Mouse (Mus musculus) hindbrain, embryonic 13.5 days (tissue): ENCODE data around the gene Cyb5rl. TPM values are rescaled to one million over a fixed set of nuclear protein-coding genes. Genes with fewer than 3 reads are reported as not detected.

Experiments used
- ATAC-seq: fragments of 200-750 bp; cut with Nextera tagmentation; 2 replicates; pipeline ENCODE4 v1.8.0; 2017; ENCODE audit warnings: moderate TSS enrichment; ENCODE audit not compliant: low FRiP score
- H3K27ac ChIP-seq: fragments of 300-500 bp; sonication (generic); 2 replicates; pipeline ENCODE4 v1.5.1; 2015; ENCODE audit warnings: inconsistent platforms, mild to moderate bottlenecking, moderate library complexity
- H3K27me3 ChIP-seq: fragments of 300-500 bp; sonication (generic); 2 replicates; pipeline ENCODE4 v1.6.1; 2015; ENCODE audit warnings: mild to moderate bottlenecking, inconsistent platforms
- H3K36me3 ChIP-seq: fragments of 300-500 bp; sonication (generic); 2 replicates; pipeline ENCODE4 v1.6.1; 2015; ENCODE audit warnings: mild to moderate bottlenecking, inconsistent platforms
- H3K4me1 ChIP-seq: fragments of 300-500 bp; sonication (generic); replicated peaks from 2 replicates; pipeline ENCODE4 v1.6.1; 2015; ENCODE audit warnings: inconsistent platforms
- H3K4me2 ChIP-seq: fragments of 300-500 bp; sonication (generic); 2 replicates; pipeline ENCODE4 v1.6.1; 2015; ENCODE audit warnings: inconsistent platforms, mild to moderate bottlenecking, moderate library complexity
- H3K4me3 ChIP-seq: fragments of 300-500 bp; sonication (generic); 2 replicates; pipeline ENCODE4 v1.5.1; 2015; ENCODE audit warnings: mild to moderate bottlenecking, inconsistent platforms
- H3K9ac ChIP-seq: fragments of 300-500 bp; sonication (generic); 2 replicates; pipeline ENCODE4 v1.6.1; 2015; ENCODE audit warnings: mild to moderate bottlenecking, inconsistent platforms
- H3K9me3 ChIP-seq: fragments of 300-500 bp; sonication (generic); 2 replicates; pipeline ENCODE4 v1.6.1; 2016; ENCODE audit warnings: inconsistent platforms
- WGBS: fragments of 180-500 bp; shearing (Covaris S2); methylation state at CpG from one replicate; pipeline ENCODE4 v1.1.7; 2015; 5-methylcytosine and 5-hydroxymethylcytosine counted together
- polyA plus RNA-seq: library from polyadenylated mRNA; unstranded; fragments of >200 nt; fragmentation: Nextera tagmentation; extraction: Ambion mirVana; gene quantifications from 2 replicates; pipeline ENCODE4 v1.2.1, GENCODE M21; 2015

Cyb5rl gene
- polyA plus RNA-seq, 1 experiment from 2014 or later, result 4.7 TPM

DNA sequence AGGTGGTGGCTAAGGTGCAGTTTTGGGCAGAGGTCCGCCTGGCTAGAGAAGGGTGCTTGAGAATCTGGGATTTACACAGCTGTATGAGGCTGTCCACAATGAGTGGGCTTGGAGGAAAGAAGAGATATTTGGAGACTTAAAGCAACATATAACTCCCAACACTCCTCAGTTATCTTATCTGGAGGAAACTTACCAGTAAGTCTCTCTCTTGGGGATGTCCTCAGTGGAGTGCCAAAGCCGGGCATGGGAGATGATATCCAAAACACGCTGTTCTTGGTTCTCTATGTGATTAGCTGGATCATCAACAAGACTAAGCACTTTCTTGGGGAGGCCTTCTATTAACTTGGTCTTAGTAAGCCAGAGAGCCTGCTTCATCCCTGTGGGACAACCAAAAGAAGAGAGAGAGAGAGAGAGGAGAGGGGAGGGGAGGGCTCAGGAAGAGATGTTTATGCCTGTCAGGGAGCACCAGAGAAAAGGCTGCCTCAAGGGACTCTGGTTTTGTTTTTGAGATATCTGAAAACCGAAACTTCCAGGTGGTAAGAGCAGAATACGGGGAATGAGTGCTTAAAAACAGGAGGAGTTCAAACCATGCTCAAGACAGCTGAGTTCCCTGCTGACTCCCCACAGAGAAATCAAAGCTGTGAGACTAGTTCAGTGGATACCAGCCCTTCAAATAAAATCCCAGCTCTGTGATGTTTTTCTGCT is 2.2 kb upstream of the Cyb5rl start:
- Histone ChIP-seq H3K4me2 (no peak overlapping the region), H3K27ac (no peak overlapping the region), H3K9me3 (no peaks in the 10 kb centered on the region), H3K4me1 (peaks cover 21% of the 10 kb centered on the region), H3K4me3 (no peak overlapping the region), H3K36me3 (peaks cover 48% of the 10 kb centered on the region), H3K27me3 (peaks cover 6% of the 10 kb centered on the region; the same call in 1 of the 2 replicates), H3K9ac (no peak overlapping the region)
- ATAC-seq, result no peak
- 89% methylated on average over 5 of the region's 5 CpGs for WGBS

DNA sequence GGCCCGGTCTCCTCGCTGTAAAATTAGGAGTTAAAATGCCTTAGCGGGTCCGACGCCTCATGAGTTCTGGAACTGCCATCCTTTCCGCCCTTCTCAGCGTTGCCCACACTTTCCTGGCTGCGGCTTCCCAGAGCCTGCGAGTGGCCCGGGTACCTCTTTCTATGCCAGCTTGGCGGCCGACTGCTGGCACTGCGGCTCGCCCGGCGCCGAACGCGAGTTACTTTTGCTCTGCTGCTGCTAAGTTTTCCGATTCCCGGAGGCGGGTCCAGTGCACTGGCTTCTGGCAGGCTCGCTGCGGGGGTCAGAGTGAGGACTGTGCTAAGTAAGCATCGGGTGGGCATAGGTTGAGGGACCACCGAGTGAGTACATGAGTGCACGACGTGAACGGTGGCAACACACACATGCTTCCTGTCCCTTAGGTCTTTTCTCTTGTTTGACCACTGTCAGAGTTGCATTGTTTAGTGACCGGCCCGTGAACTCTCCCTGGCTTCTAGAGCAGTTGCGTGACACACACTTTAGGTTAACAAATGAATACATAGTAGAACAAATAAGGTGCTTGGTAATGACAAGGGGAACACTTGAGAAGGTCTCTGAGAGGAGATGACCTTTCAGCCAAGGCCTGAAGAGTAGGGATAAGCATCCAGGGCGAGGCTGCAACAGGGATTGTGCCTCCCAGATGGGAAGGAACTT is 508 bp downstream of the Cyb5rl start:
- H3K4me2 ChIP-seq, result peak overlapping the region; percentile 95
- 2% methylated on average over 33 of the region's 33 CpGs for WGBS
- peaks cover 21% of the 10 kb centered on the region for H3K4me1 ChIP-seq
- peak overlapping the region; percentile 86 for H3K9ac ChIP-seq
- 0 out of 2 replicates have a peak, but pooled peaks have one; percentile 19 for ATAC-seq
- H3K27ac ChIP-seq, result peak overlapping the region; percentile 35; the same call in 1 of the 2 replicates
- no peaks in the 10 kb centered on the region for H3K9me3 ChIP-seq
- peaks cover 6% of the 10 kb centered on the region; the same call in 1 of the 2 replicates for H3K27me3 ChIP-seq
- peaks cover 23% of the 10 kb centered on the region for H3K36me3 ChIP-seq
- peak overlapping the region; percentile 89 for H3K4me3 ChIP-seq

DNA sequence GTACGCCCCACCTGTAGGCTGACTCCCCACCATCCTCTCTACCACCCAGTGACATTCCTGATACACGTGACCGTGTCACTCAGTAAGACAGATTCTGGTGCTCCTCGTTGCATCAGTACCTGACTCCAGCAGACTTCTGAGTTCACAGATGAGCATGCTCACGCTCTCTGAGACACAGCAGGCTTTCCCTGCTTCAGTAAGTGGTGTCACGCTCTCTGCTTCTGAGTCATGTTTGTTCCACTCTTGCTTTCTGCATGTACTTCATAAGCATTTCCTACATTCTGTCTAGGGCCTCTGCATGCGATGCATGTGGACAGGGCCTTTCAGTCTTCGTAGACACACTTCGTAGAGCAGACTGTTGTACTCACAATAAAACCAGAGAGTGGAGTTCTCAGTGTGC is 5.6 kb downstream of the Cyb5rl start:
- 83% methylated on average over 9 of the region's 9 CpGs for WGBS
- H3K4me1 ChIP-seq, result peaks cover 4% of the 10 kb centered on the region
- no peak overlapping the region for H3K4me2 ChIP-seq

DNA sequence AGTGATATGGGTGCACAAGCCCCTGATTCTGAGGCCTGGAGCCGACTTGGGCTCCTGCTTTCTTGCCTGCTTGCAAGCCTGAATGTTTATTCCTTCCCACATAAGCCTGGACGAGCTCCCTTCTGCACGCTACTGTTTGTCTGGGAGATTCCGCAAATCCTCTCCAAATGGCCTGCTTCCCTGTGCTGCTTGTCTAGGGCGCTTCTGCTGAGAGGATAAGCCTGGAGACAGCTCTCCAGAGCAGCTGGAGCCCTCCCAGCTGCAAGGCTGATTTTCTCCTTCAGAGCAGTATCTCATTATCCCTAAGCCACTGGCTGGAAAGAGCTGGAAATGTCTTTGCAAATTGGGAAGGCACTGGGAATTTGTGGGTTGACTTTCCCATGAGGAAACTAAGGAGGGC is 8.7 kb downstream of the Cyb5rl start:
- no peak overlapping the region for H3K27ac ChIP-seq
- 86% methylated on average over 5 of the region's 5 CpGs for WGBS

More for the DNA sequence above, 5.6 kb downstream of the Cyb5rl start:
- ATAC-seq, result no peak
- Histone ChIP-seq H3K27me3 (peaks cover 6% of the 10 kb centered on the region; the same call in 1 of the 2 replicates), H3K36me3 (no peaks in the 10 kb centered on the region), H3K9ac (0 out of 2 replicates have a peak overlapping the region, but pooled peaks have one; percentile 3), H3K4me3 (no peak overlapping the region), H3K27ac (no peak overlapping the region), H3K9me3 (no peaks in the 10 kb centered on the region)

DNA sequence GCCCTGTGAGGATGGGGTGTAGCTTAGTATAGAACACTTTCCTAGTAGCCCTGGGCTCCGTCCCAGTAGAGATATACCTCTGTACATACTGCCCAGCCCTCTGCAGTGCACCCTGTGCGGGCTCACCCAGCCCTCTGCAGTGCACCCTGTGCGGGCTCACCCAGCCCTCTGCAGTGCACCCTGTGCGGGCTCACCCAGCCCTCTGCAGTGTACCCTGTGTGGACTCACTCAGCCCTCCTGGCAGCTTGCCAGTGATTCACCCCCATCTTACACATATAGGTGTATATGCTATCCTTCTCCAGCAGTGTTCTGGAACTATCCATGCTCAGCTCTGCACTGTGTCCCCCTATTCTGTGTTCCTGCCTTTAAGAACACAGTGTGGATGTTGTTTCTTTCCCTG is 12.1 kb downstream of the Cyb5rl start:
- H3K27ac ChIP-seq, result no peak overlapping the region
- 90% methylated on average over 4 of the region's 4 CpGs for WGBS
- no peaks in the 10 kb centered on the region for H3K36me3 ChIP-seq
- no peaks in the 10 kb centered on the region for H3K27me3 ChIP-seq
- ATAC-seq, result 0 out of 2 replicates have a peak, but pooled peaks have one; percentile 43
- no peaks in the 10 kb centered on the region for H3K9me3 ChIP-seq
- H3K9ac ChIP-seq, result no peak overlapping the region
- no peak overlapping the region for H3K4me2 ChIP-seq
- no peak overlapping the region for H3K4me3 ChIP-seq
- peaks cover 16% of the 10 kb centered on the region for H3K4me1 ChIP-seq

More for the DNA sequence above, 8.7 kb downstream of the Cyb5rl start:
- no peak for ATAC-seq
- no peaks in the 10 kb centered on the region for H3K36me3 ChIP-seq
- H3K4me2 ChIP-seq, result no peak overlapping the region
- no peak overlapping the region for H3K9ac ChIP-seq
- H3K4me3 ChIP-seq, result no peak overlapping the region
- H3K4me1 ChIP-seq, result no peaks in the 10 kb centered on the region; the same call in 1 of the 2 replicates
- no peaks in the 10 kb centered on the region for H3K27me3 ChIP-seq
- H3K9me3 ChIP-seq, result no peaks in the 10 kb centered on the region

DNA sequence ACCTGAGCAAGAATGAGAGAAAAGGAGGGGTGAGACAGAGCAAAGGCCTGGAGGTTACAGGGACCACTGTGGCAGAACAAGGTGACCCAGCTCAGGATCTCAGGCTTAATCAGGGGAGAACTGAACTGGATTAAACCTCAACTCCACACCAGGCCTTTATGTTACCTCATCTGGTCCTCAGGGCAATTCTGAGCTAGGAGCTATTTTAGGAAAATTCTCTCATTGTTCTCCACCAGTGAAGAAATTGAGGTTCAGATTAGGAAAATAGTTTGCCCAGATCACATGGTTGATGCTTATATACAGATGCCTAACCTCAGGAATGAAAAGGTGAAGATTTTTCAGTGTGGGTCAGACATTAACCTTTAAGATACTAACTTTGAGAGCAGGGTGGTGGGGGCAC is 12.9 kb downstream of the Cyb5rl start:
- no peaks in the 10 kb centered on the region for H3K36me3 ChIP-seq
- H3K9me3 ChIP-seq, result no peaks in the 10 kb centered on the region
- no peak overlapping the region for H3K4me3 ChIP-seq
- no peak overlapping the region for H3K27ac ChIP-seq
- H3K9ac ChIP-seq, result no peak overlapping the region
- H3K4me1 ChIP-seq, result peaks cover 25% of the 10 kb centered on the region
- H3K27me3 ChIP-seq, result no peaks in the 10 kb centered on the region
- ATAC-seq, result no peak
- H3K4me2 ChIP-seq, result no peak overlapping the region

DNA sequence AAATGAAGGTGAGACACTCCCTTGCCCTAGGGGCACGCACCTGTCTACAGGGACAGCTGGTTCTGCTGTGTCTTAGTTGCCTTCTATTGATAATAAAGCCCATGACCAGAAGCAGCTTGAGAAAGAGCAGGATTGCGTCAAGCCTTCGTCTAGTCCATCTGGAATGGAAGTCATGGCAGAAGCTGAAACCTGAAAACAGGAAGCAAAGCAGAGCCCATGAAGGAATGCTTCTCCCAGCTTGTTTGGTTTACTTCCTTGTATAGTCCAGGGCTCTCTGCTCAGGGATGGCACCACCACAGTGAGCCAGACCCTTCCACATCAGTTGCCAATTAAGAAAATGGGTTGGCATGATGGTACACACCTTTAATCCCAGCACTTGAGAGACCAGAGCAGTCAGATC is 15.4 kb downstream of the Cyb5rl start:
- no peak overlapping the region for H3K4me2 ChIP-seq
- no peak overlapping the region for H3K4me3 ChIP-seq
- H3K4me1 ChIP-seq, result peaks cover 34% of the 10 kb centered on the region
- no peak overlapping the region for H3K27ac ChIP-seq
- 91% methylated on average over 3 of the region's 3 CpGs for WGBS
- H3K27me3 ChIP-seq, result no peaks in the 10 kb centered on the region
- H3K36me3 ChIP-seq, result no peaks in the 10 kb centered on the region
- H3K9ac ChIP-seq, result no peak overlapping the region
- no peak for ATAC-seq
- no peaks in the 10 kb centered on the region for H3K9me3 ChIP-seq

DNA sequence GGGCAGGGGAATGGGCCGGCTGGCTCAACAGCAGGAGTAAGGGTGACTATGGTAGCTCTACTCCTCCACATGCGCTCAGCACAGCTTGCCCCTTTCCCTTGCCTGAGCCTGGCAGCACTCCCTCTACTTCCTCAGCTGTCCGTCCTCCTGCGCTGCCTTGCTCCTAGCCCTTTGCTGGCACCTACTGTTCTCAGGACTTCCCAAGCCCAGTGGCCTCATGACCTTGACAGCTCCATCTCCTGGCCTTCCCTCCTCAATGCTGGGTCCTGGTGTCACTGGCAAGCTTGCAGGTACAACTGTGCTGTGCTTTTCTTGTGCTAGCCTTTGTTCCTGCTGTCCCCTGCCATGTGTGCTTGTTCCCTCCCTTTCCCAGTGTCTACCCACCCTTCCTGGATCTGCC is 16.3 kb downstream of the Cyb5rl start:
- no peak for ATAC-seq
- Histone ChIP-seq H3K9me3 (no peaks in the 10 kb centered on the region), H3K36me3 (no peaks in the 10 kb centered on the region), H3K4me2 (no peak overlapping the region), H3K27me3 (no peaks in the 10 kb centered on the region), H3K27ac (peak overlapping the region; percentile 83), H3K4me1 (peaks cover 34% of the 10 kb centered on the region), H3K4me3 (no peak overlapping the region), H3K9ac (no peak overlapping the region)
- WGBS, result 87% methylated on average over 4 of the region's 4 CpGs

DNA sequence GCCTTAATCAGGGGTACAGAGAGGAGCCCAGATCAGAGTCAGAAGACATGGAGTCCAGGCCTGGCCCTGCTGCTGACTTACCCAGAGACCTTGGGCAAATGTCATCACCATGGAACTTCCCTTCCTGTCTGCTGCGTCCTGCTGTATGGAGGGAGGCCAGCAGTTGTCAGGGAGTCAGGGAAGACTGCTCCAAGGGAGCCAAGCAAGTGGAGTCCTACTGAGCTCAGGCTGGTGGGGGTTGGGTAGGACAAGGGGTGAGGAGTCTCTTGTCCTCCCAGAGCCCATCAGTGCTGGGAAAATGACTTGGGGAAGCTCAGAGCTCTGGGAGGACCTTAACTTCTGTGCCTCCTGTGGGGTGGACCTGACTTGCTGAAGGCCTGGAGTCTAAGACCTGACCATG is 17.6 kb downstream of the Cyb5rl start:
- no peak overlapping the region; the same call in 1 of the 2 replicates for H3K4me2 ChIP-seq
- H3K4me3 ChIP-seq, result no peak overlapping the region
- ATAC-seq, result peak; percentile 78
- peak overlapping the region; percentile 83 for H3K27ac ChIP-seq
- H3K36me3 ChIP-seq, result no peaks in the 10 kb centered on the region
- no peaks in the 10 kb centered on the region for H3K27me3 ChIP-seq
- H3K9me3 ChIP-seq, result no peaks in the 10 kb centered on the region
- peaks cover 34% of the 10 kb centered on the region for H3K4me1 ChIP-seq
- H3K9ac ChIP-seq, result no peak overlapping the region
- 14% methylated on average over 1 of the region's 1 CpGs for WGBS

DNA sequence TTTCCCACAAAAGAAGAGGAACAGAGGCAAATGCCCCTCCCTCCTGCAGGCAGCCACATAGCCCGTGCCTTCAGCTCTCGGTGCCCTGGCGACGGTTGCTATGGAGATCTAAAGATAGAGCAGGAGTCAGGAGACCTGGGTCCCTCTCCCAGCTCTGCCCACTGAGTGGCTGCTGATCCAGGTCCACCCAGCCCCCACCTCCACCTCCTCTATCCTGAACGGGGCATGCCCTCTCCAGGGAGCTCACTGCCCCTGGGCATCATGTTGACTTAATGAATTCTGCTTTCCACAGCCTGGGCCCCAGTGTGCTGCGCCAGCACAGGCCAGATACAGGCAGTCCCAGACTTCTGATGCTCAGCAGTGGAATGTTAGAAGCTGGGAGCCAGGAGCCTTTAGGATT is 18.1 kb downstream of the Cyb5rl start:
- Histone ChIP-seq H3K9me3 (no peaks in the 10 kb centered on the region), H3K4me2 (no peak overlapping the region), H3K27me3 (no peaks in the 10 kb centered on the region), H3K9ac (no peak overlapping the region), H3K4me1 (peaks cover 34% of the 10 kb centered on the region), H3K27ac (peak overlapping the region; percentile 83), H3K36me3 (no peaks in the 10 kb centered on the region), H3K4me3 (no peak overlapping the region)
- WGBS, result 12% methylated on average over 6 of the region's 6 CpGs
- peak; percentile 92 for ATAC-seq

DNA sequence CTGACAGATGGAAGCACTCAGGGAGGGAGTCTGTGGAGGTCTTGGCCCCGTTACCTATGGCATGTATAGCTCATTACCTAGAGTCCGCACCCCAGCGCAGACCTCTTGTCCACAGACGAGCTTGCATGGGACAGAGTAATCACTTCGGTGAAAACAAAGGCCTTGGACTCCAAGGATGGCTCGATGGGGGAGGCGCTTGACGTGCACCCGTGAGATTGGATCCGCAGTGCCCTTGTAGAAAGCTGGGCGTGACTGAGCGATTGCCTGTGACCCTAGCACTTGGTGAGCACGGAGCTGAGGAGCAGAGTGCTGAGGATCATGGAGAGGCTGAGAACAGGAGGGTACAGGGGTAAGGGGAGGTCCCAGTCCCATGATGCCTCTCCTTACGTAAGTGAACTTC is 24.9 kb downstream of the Cyb5rl start:
- Histone ChIP-seq H3K36me3 (no peaks in the 10 kb centered on the region), H3K4me2 (no peak overlapping the region), H3K9me3 (no peaks in the 10 kb centered on the region), H3K27me3 (0 out of 2 replicates have a peak, but pooled peaks cover 3% of the 10 kb centered on the region), H3K27ac (no peak overlapping the region), H3K4me1 (peaks cover 26% of the 10 kb centered on the region), H3K9ac (no peak overlapping the region), H3K4me3 (no peak overlapping the region)
- ATAC-seq, result no peak
- 86% methylated on average over 14 of the region's 14 CpGs for WGBS

DNA sequence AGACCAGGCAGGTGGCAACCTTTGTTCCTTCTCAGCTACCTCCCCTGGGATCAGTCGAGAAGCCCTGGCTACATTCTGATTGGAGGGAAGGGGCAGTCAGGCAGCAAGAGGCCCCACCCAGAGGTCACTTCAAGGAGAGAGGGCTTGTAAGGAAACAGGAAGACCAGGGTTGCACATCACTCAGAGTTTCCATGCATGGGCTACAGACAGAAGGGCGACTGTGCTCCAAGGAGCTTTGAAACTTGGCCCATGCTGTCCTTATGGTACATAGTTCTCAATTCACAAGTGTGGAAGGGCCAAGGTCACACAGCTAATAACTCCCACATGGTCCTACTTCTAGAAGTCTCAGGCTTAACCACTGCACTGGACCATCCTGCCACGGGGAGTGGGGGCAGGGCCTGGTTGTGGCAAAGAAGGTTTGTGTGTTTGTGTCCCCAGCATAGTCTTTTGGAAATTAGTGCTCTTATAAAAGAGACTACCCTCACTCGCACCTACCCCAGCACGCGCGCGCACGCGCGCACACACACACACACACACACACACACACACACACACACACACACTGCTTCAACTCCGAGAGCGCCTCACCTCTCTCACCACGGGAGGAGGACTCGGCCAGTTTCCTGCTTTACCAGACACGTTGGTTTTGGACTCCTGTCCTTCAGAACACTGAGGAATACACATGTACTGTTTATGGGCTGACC is 27.8 kb downstream of the Cyb5rl start:
- Histone ChIP-seq H3K4me3 (no peak overlapping the region), H3K9ac (no peak overlapping the region; the same call in 1 of the 2 replicates), H3K4me1 (peaks cover 44% of the 10 kb centered on the region), H3K36me3 (no peaks in the 10 kb centered on the region), H3K9me3 (no peaks in the 10 kb centered on the region), H3K27me3 (0 out of 2 replicates have a peak, but pooled peaks cover 3% of the 10 kb centered on the region), H3K27ac (no peak overlapping the region), H3K4me2 (no peak overlapping the region)
- WGBS, result 81% methylated on average over 16 of the region's 16 CpGs
- no peak for ATAC-seq
